Mouse (Mus musculus) neural tube, embryonic 14.5 days (tissue): ENCODE measurements around the gene Cd9. TPM values are rescaled to one million over a fixed set of nuclear protein-coding genes. Genes with fewer than 3 reads are reported as not detected.

Source experiments
- ATAC-seq: fragments of 200-750 bp; cut with Nextera tagmentation; 2 replicates; pipeline ENCODE4 v1.8.0; 2017; ENCODE audit warnings: low read depth, mild to moderate bottlenecking, moderate TSS enrichment, moderate library complexity
- H3K27ac ChIP-seq: fragments of 300-500 bp; sonication (generic); 2 replicates; pipeline ENCODE4 v1.5.1; 2014; ENCODE audit warnings: low read depth, mild to moderate bottlenecking, control low read depth, low read length, moderate library complexity, mixed read lengths
- H3K27me3 ChIP-seq: fragments of 300-500 bp; sonication (generic); 2 replicates; pipeline ENCODE4 v1.6.1; 2014; ENCODE audit warnings: low read length; ENCODE audit not compliant: control insufficient read depth, insufficient read depth
- H3K36me3 ChIP-seq: fragments of 300-500 bp; sonication (generic); 2 replicates; pipeline ENCODE4 v1.6.1; 2014; ENCODE audit warnings: low read length, mixed read lengths; ENCODE audit not compliant: control insufficient read depth, insufficient read depth
- H3K4me1 ChIP-seq: fragments of 300-500 bp; sonication (generic); 2 replicates; pipeline ENCODE4 v1.6.1; 2014; ENCODE audit warnings: low read length; ENCODE audit not compliant: control insufficient read depth, insufficient read depth
- H3K4me2 ChIP-seq: fragments of 300-500 bp; sonication (generic); 2 replicates; pipeline ENCODE4 v1.6.1; 2014; ENCODE audit warnings: mild to moderate bottlenecking, low read depth, low read length, control low read depth
- H3K4me3 ChIP-seq: fragments of 300-500 bp; sonication (generic); 2 replicates; pipeline ENCODE4 v1.5.1; 2014; ENCODE audit warnings: low read depth, low read length, control low read depth, mixed read lengths
- H3K9ac ChIP-seq: fragments of 300-500 bp; sonication (generic); replicated peaks from 2 replicates; pipeline ENCODE4 v1.6.1; 2014; ENCODE audit warnings: low read depth, mild to moderate bottlenecking, control low read depth, low read length, mixed read lengths
- H3K9me3 ChIP-seq: fragments of 300-500 bp; sonication (generic); 2 replicates; pipeline ENCODE4 v1.6.1; 2016; ENCODE audit warnings: low read length; ENCODE audit not compliant: control insufficient read depth
- WGBS: fragments of 180-500 bp; shearing (Covaris S2); extraction: QIAGEN DNeasy Blood & Tissue Kit; methylation state at CpG from one replicate; pipeline ENCODE4 v1.1.7; 2014; 5-methylcytosine and 5-hydroxymethylcytosine counted together
- polyA plus RNA-seq: library from polyadenylated mRNA; unstranded; fragments of >200 nt; fragmentation: Nextera tagmentation; extraction: Ambion mirVana; gene quantifications from 2 replicates; pipeline ENCODE4 v1.2.1, GENCODE M21; 2014

Cd9 gene
- polyA plus RNA-seq, 1 experiment from 2014 or later, result 102 TPM

DNA sequence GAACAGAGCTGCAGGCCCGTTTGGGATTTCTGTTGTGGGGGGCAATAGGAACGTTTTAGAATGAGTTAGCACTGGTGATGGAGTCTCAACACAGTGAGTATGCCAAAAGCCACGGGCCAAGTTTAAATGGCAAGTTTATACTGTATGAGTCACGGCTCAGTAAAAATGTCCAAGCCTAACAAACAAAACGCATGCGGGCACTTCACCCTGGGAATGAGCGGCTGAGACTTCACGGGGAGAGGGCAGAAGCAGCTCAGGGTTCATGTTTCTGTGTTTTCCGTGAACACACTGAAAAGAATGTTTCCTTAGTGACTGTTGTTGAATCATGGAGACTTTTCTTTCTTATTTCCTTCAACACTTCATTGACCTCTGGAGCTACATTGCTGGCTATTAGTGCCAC lies 81.3 kb downstream of the Cd9 start:
- ATAC-seq, result no peak
- Histone ChIP-seq H3K4me3 (no peak overlapping the region), H3K27ac (no peak overlapping the region), H3K4me2 (no peak overlapping the region), H3K9ac (no peak overlapping the region), H3K36me3 (no peaks in the 10 kb centered on the region), H3K27me3 (no peaks in the 10 kb centered on the region), H3K4me1 (no peaks in the 10 kb centered on the region), H3K9me3 (no peaks in the 10 kb centered on the region)
- WGBS, result 79% methylated on average over 9 of the region's 9 CpGs

DNA sequence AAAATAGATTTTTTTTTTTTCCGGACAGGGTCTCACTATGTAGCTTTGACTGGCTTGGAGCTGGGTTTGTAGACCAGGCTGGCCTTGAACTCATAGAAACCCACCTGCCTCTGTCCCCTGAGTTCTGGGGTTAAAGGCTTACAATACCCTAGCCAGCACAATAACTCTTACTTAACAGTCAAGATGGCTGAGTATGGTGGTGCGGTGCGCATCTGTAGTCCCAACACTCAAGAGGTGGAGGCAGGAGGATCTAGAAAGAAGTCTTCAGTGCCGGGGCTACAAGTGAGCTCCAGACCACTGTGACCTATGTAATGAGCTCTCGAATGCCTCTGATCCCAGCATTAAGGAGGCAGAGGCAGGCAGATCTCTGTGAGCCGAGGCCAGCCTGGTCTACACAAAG lies 82.9 kb downstream of the Cd9 start:
- no peaks in the 10 kb centered on the region for H3K4me1 ChIP-seq
- no peaks in the 10 kb centered on the region for H3K36me3 ChIP-seq
- H3K27ac ChIP-seq, result no peak overlapping the region
- WGBS, result 98% methylated on average over 6 of the region's 6 CpGs
- H3K9ac ChIP-seq, result no peak overlapping the region
- H3K9me3 ChIP-seq, result no peaks in the 10 kb centered on the region
- ATAC-seq, result no peak
- H3K4me3 ChIP-seq, result no peak overlapping the region
- H3K27me3 ChIP-seq, result no peaks in the 10 kb centered on the region
- H3K4me2 ChIP-seq, result no peak overlapping the region

DNA sequence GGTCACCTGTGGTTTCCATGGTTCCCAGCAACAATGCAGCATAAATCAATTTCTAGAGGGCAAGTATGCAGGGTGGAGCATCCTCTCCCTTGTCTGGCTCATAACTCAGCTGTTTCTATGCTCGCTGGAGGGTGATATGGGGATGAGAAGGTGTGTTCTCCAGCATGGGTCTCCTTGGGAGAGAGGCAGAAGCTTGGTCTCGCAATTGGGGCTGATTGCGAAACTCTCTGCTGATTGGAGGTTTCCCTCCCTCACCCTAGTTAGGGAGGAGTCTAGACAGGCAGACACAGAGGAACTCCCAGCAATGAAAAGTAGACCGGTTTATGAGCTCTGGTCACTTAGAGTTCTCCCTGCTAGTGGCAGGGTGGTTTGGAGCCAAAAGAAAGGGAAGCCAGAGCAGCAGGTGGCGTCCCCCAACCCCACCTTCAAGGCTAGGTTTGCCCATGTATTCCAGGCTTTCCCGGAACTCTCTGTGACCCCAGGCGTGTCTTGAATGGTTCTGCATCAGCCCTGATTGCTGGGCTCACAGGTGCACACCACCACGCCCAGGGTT lies 83.5 kb downstream of the Cd9 start:
- H3K9me3 ChIP-seq, result no peaks in the 10 kb centered on the region
- no peak for ATAC-seq
- H3K36me3 ChIP-seq, result no peaks in the 10 kb centered on the region
- H3K9ac ChIP-seq, result no peak overlapping the region
- H3K27me3 ChIP-seq, result no peaks in the 10 kb centered on the region
- WGBS, result 47% methylated on average over 8 of the region's 8 CpGs
- no peak overlapping the region for H3K27ac ChIP-seq
- no peak overlapping the region for H3K4me3 ChIP-seq
- no peaks in the 10 kb centered on the region for H3K4me1 ChIP-seq
- H3K4me2 ChIP-seq, result no peak overlapping the region

DNA sequence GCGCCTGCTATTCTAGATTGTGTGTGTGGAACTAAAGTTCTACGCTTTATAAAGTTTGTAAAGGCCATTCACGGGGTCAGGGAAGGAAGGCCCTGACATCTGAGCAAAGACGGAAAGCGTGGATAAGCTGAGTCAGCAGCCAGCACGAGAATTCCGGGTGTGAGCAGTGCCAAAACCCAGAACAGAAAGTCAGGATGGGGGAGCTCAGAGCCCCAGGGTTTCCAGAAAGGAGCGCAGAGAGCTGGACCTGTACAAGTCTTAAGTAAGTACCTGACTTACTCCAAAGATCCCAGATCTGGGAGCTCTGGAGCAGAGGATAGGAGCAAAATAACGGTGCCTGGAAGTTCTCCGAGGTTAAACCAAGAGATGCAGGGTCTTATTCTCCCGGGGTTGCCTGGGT lies 84.0 kb downstream of the Cd9 start:
- 67% methylated on average over 11 of the region's 11 CpGs for whole genome bisulfite sequencing

More for the DNA sequence above, 84.0 kb downstream of the Cd9 start:
- Histone ChIP-seq H3K27me3 (no peaks in the 10 kb centered on the region), H3K4me1 (no peaks in the 10 kb centered on the region), H3K4me2 (no peak overlapping the region), H3K9me3 (no peaks in the 10 kb centered on the region), H3K4me3 (no peak overlapping the region), H3K36me3 (no peaks in the 10 kb centered on the region), H3K9ac (no peak overlapping the region), H3K27ac (no peak overlapping the region)
- ATAC-seq, result no peak

Other genes starting within 250 kb of the Cd9 start
- not detected in 2 replicates for gene Tuba3a, start 208.7 kb downstream of the Cd9 start, polyA plus RNA-seq
- gene Ltbr, start 180.9 kb downstream of the Cd9 start, polyA plus RNA-seq, result 11.0 and 14.8 TPM in 2 replicates
- 0.67 and 0.77 TPM in 2 replicates for gene Scnn1a, start 174.1 kb downstream of the Cd9 start, polyA plus RNA-seq
- 6.5 and 15.0 TPM in 2 replicates for gene Tnfrsf1a, start 145.4 kb downstream of the Cd9 start, polyA plus RNA-seq
- gene Plekhg6, start 114.0 kb downstream of the Cd9 start, polyA plus RNA-seq, result 0.09 and 0.13 TPM in 2 replicates
- 6.5 and 10.9 TPM in 2 replicates for gene Vwf, start 52.0 kb upstream of the Cd9 start, polyA plus RNA-seq
- 0.41 and 0.96 TPM in 2 replicates for gene Ano2, start 195.6 kb upstream of the Cd9 start, polyA plus RNA-seq